Mouse (Mus musculus) lung, embryonic 16.5 days (tissue): ENCODE results near the gene Gtf3c5. TPM values are rescaled to one million over a fixed set of nuclear protein-coding genes. Genes with fewer than 3 reads are reported as not detected.
A peak's percentile ranks its signal among the peaks of the same experiment; 100 is the strongest.

Experiments used
- ATAC-seq: fragments of 200-750 bp; cut with Nextera tagmentation; 2 replicates; pipeline ENCODE4 v1.8.0; 2017; ENCODE audit warnings: low read depth, mild to moderate bottlenecking, moderate library complexity
- H3K27ac ChIP-seq: fragments of 300-500 bp; sonication (generic); 2 replicates; pipeline ENCODE4 v1.5.1; 2014; ENCODE audit warnings: mild to moderate bottlenecking, control low read depth, low read length
- H3K27me3 ChIP-seq: fragments of 300-500 bp; sonication (generic); 2 replicates; pipeline ENCODE4 v1.6.1; 2014; ENCODE audit warnings: low read depth, low read length, mixed read lengths; ENCODE audit not compliant: control insufficient read depth, insufficient read depth
- H3K36me3 ChIP-seq: fragments of 300-500 bp; sonication (generic); 2 replicates; pipeline ENCODE4 v1.6.1; 2014; ENCODE audit warnings: low read length; ENCODE audit not compliant: control insufficient read depth, insufficient read depth
- H3K4me1 ChIP-seq: fragments of 300-500 bp; sonication (generic); replicated peaks from 2 replicates; pipeline ENCODE4 v1.6.1; 2014; ENCODE audit warnings: low read length, mixed read lengths; ENCODE audit not compliant: control insufficient read depth, insufficient read depth
- H3K4me2 ChIP-seq: fragments of 300-500 bp; sonication (generic); 2 replicates; pipeline ENCODE4 v1.6.1; 2014; ENCODE audit warnings: low read depth, low read length, control low read depth
- H3K4me3 ChIP-seq: fragments of 300-500 bp; sonication (generic); 2 replicates; pipeline ENCODE4 v1.5.1; 2014; ENCODE audit warnings: mild to moderate bottlenecking, low read length, control low read depth
- H3K9ac ChIP-seq: fragments of 300-500 bp; sonication (generic); 2 replicates; pipeline ENCODE4 v1.6.1; 2014; ENCODE audit warnings: low read length, control low read depth
- H3K9me3 ChIP-seq: fragments of 300-500 bp; sonication (generic); 2 replicates; pipeline ENCODE4 v1.6.1; 2016; ENCODE audit warnings: low read length; ENCODE audit not compliant: control insufficient read depth
- WGBS: fragments of 180-500 bp; shearing (Covaris S2); extraction: QIAGEN DNeasy Blood & Tissue Kit; methylation state at CpG from one replicate; pipeline ENCODE4 v1.1.7; 2014; 5-methylcytosine and 5-hydroxymethylcytosine counted together
- polyA plus RNA-seq: library from polyadenylated mRNA; unstranded; fragments of >200 nt; fragmentation: Nextera tagmentation; extraction: Ambion mirVana; gene quantifications from 2 replicates; pipeline ENCODE4 v1.2.1, GENCODE M21; 2015

Gtf3c5 gene
- polyA plus RNA-seq, 1 experiment from 2014 or later = 45.0 TPM

- Histone ChIP-seq H3K9ac (0 out of 2 replicates have a peak overlapping the region, but pooled peaks have one; percentile 17), H3K4me2 (no peak overlapping the region), H3K27me3 (no peaks in the 10 kb centered on the region), H3K4me3 (no peak overlapping the region), H3K4me1 (peaks cover 28% of the 10 kb centered on the region), H3K27ac (peak overlapping the region; percentile 80), H3K36me3 (no peaks in the 10 kb centered on the region), H3K9me3 (no peaks in the 10 kb centered on the region)
- WGBS = 15% methylated on average over 11 of the region's 11 CpGs
- ATAC-seq = peak; percentile 75
These were observed 58.2 kb downstream of the Gtf3c5 start for GRCm38 (mm10) chr2:28525219-28525942.

DNA sequence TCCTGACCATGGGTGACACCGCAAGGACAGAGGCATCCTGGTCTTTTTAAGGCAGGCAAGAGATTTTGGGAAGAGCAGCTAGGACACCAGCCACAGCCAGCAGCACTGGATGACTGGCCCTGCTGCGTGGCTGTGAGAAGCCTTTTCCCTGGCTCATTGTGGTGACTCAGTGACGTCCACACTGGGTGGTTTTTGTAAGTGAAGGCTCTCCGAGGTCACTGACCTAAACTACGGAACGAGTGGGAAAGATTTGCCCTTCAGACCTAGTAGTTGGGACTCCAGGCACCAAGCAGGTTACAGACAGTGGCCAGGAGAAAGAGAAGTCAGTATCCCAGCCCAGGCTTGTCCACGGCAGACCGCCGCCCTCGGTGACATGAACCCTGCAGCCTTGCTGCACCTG is 59.1 kb downstream of the Gtf3c5 start:
- no peaks in the 10 kb centered on the region for H3K27me3 ChIP-seq
- H3K36me3 ChIP-seq = no peaks in the 10 kb centered on the region
- H3K4me2 ChIP-seq = no peak overlapping the region
- H3K4me3 ChIP-seq = no peak overlapping the region
- peaks cover 28% of the 10 kb centered on the region for H3K4me1 ChIP-seq
- no peak overlapping the region; the same call in 1 of the 2 replicates for H3K27ac ChIP-seq
- H3K9me3 ChIP-seq = no peaks in the 10 kb centered on the region
- WGBS = 81% methylated on average over 10 of the region's 10 CpGs
- ATAC-seq = no peak
- H3K9ac ChIP-seq = no peak overlapping the region

DNA sequence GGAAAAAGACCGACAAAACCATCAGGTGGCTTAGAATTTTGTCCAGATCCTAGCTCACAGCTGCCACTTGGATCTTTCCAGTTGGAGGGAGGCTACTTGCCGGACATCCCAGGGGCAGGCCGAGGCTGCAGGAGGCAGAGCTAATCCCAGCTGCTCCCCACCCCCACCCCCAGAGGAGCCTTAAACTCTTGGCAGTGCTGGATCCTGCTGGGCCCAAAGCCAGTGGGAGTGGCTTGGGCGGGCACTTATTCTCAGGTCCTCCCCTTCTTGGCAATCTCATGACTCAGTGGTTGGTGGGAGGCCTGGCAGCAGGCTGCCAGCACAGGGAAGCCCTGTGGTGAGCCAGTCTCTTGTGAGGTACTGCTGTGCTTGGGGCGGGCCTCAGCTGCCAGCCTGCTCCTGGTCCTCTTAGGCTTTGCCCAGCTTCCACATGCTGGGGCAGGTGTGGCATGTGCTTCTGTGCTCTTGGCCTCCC is 59.9 kb downstream of the Gtf3c5 start:
- H3K4me3 ChIP-seq = no peak overlapping the region
- no peaks in the 10 kb centered on the region for H3K27me3 ChIP-seq
- H3K36me3 ChIP-seq = no peaks in the 10 kb centered on the region
- H3K4me1 ChIP-seq = peaks cover 28% of the 10 kb centered on the region
- 10% methylated on average over 5 of the region's 5 CpGs for WGBS
- H3K9ac ChIP-seq = no peak overlapping the region
- no peaks in the 10 kb centered on the region for H3K9me3 ChIP-seq
- peak overlapping the region; percentile 58 for H3K27ac ChIP-seq
- no peak overlapping the region for H3K4me2 ChIP-seq
- peak; percentile 86 for ATAC-seq

DNA sequence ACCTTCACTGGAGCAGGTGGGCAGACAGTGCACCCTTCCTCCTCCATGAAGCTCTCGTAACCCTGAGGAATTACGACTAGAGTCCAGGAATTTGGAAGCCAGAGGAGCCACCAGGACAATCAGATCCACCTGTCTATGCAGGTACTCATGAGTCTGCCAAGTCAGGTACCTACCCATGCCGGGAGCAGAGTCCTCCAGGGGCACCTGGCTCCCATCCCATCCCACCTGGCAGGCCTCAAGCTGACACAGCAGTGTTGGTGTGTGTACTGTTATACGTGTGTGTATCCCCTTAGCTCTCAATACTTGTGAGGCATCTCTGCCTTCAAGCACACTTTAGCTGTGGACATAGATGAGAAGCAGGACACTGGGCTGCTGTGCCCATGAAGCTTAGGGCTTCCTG is 61.4 kb downstream of the Gtf3c5 start:
- Histone ChIP-seq H3K4me1 (peaks cover 28% of the 10 kb centered on the region), H3K4me3 (no peak overlapping the region), H3K9ac (no peak overlapping the region), H3K4me2 (no peak overlapping the region), H3K27me3 (no peaks in the 10 kb centered on the region), H3K9me3 (no peaks in the 10 kb centered on the region), H3K36me3 (no peaks in the 10 kb centered on the region), H3K27ac (no peak overlapping the region)
- 75% methylated on average over 4 of the region's 4 CpGs for WGBS
- no peak for ATAC-seq

GRCm38 (mm10) chr2:28521571-28522151 is 61.9 kb downstream of the Gtf3c5 start:
- Histone ChIP-seq H3K4me3 (no peak overlapping the region), H3K9me3 (no peaks in the 10 kb centered on the region), H3K36me3 (no peaks in the 10 kb centered on the region), H3K4me1 (peaks cover 27% of the 10 kb centered on the region), H3K27me3 (no peaks in the 10 kb centered on the region), H3K27ac (no peak overlapping the region), H3K4me2 (no peak overlapping the region), H3K9ac (no peak overlapping the region)
- no peak for ATAC-seq
- 89% methylated on average over 6 of the region's 6 CpGs for WGBS

GRCm38 (mm10) chr2:28520581-28520980 is 63.0 kb downstream of the Gtf3c5 start:
- Histone ChIP-seq H3K4me2 (no peak overlapping the region), H3K4me3 (no peak overlapping the region), H3K9ac (no peak overlapping the region), H3K9me3 (no peaks in the 10 kb centered on the region), H3K36me3 (no peaks in the 10 kb centered on the region), H3K27ac (no peak overlapping the region), H3K27me3 (no peaks in the 10 kb centered on the region), H3K4me1 (peaks cover 17% of the 10 kb centered on the region)
- 79% methylated on average over 5 of the region's 5 CpGs for WGBS
- no peak for ATAC-seq

DNA sequence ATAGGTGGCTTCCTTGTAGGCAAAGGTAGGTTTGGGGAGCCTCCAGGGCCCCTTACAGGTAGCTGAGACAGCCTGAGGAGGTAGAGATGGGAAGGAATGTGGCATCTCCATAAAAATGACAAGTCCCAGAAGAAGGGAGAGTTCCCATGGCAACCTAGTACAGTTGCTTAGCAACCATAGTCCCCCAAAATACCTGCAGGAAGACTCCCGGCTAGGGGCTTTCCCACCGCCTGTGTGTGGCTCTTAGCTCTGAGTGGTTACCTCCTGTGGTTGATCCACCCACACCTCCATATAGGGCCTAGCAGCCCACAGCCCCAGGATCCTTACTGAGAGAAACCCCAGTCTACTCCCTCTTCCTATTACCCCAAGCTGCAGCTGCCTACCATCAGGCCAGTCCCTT is 65.3 kb downstream of the Gtf3c5 start:
- H3K4me1 ChIP-seq = peaks cover 11% of the 10 kb centered on the region
- H3K27ac ChIP-seq = no peak overlapping the region
- no peak overlapping the region for H3K4me3 ChIP-seq
- 32% methylated on average over 2 of the region's 2 CpGs for WGBS
- H3K9ac ChIP-seq = no peak overlapping the region
- no peaks in the 10 kb centered on the region for H3K9me3 ChIP-seq
- no peaks in the 10 kb centered on the region for H3K27me3 ChIP-seq
- H3K36me3 ChIP-seq = no peaks in the 10 kb centered on the region
- H3K4me2 ChIP-seq = no peak overlapping the region
- no peak for ATAC-seq

DNA sequence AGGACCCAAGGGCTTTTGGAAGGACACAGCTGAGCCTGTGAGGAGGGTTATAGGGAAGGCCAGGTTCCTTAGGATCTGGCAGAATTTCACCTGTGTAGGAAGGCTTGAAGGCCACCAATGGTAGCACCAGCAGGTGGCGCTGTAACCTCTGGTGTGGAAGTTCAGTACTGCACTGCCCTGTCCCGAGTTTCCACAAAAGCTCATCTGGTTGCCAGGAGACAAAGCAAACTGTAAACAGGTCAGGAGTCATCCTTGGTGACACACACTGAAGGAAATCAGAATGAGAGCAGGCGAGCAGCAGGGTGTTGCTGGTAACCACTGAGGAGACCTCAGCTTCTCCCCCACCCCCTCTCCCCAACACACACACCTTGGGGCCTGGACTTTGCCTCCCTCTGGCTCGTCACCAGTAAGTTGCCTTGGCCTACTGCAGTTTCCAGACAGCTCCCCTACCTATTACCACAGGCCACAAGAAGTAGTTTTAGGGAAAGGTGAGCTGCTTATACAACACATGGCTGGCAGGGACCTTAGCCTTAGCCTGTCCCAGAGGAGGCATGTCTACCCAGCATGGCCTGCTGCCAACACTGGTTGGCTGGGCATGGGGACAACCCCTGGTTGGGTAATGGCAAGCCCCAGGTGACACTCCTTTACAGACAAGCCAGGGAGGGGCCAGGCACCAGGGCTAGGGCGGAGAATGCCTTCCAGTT is 66.2 kb downstream of the Gtf3c5 start:
- Histone ChIP-seq H3K4me2 (no peak overlapping the region), H3K9me3 (no peaks in the 10 kb centered on the region), H3K9ac (no peak overlapping the region), H3K27me3 (no peaks in the 10 kb centered on the region), H3K36me3 (no peaks in the 10 kb centered on the region), H3K4me1 (peaks cover 11% of the 10 kb centered on the region), H3K4me3 (no peak overlapping the region), H3K27ac (no peak overlapping the region)
- WGBS = 48% methylated on average over 5 of the region's 5 CpGs
- ATAC-seq = peak; percentile 29; the same call in 1 of the 2 replicates
